ENCODE assay signal across 12 mouse cellular contexts in genomic region chr6:55337242-55337641, GRCm38 (mm10). TPM values are rescaled to one million over a fixed set of nuclear protein-coding genes. Genes with fewer than 3 reads are reported as not detected.
A peak's percentile ranks its signal among the peaks of the same experiment; 100 is the strongest.
DNase-seq lines count a peak whose midpoint lies in the region; ATAC-seq and TF ChIP-seq lines count a peak whose summit lies in the region.
"Had no signal": no experiment of that assay in that cellular context is flagged by ENCODE, and none has a peak within 500 bp of the region (broad histone marks: within the 10 kb centered on the region; RNA-seq: fewer than 3 reads in every experiment).

No protein-coding gene starts in this region.

- no peak for ATAC-seq in kidney, embryonic 14.5 days (ENCODE audit: low FRiP score, low TSS enrichment)
- no peak for ATAC-seq in neural tube, embryonic 13.5 days (ENCODE audit: low read depth)
- ATAC-seq in stomach, postnatal 0 days (ENCODE audit: low FRiP score, low TSS enrichment) = no peak
- no peak for ATAC-seq in forebrain, embryonic 12.5 days (ENCODE audit: low FRiP score)
- ATAC-seq: forebrain, postnatal 0 days had no signal

- no peaks in the 10 kb centered on the region for H3K36me3 ChIP-seq in kidney, adult 2 months (ENCODE audit: control insufficient read depth, insufficient read depth, low read length)
- H3K36me3 ChIP-seq in kidney, embryonic 14.5 days (ENCODE audit: control insufficient read depth, insufficient read depth, low read length) = no peaks in the 10 kb centered on the region
- no peaks in the 10 kb centered on the region for H3K36me3 ChIP-seq in neural tube, embryonic 13.5 days
- no peaks in the 10 kb centered on the region for H3K36me3 ChIP-seq in stomach, postnatal 0 days (ENCODE audit: control insufficient read depth, insufficient read depth, low read length)
- no peaks in the 10 kb centered on the region for H3K36me3 ChIP-seq in forebrain, embryonic 12.5 days (replicated peaks)
- H3K36me3 ChIP-seq: hindbrain, embryonic 10.5 days had no signal

- 61% methylated on average over 5 of the region's 5 CpGs for WGBS in kidney, adult 2 months
- WGBS in kidney, embryonic 14.5 days = 90% methylated on average over 5 of the region's 5 CpGs
- WGBS in neural tube, embryonic 13.5 days = 88% methylated on average over 5 of the region's 5 CpGs
- 85% methylated on average over 5 of the region's 5 CpGs for WGBS in stomach, postnatal 0 days
- WGBS in forebrain, embryonic 12.5 days = 83% methylated on average over 5 of the region's 5 CpGs

- H3K4me2 ChIP-seq in kidney, embryonic 14.5 days (replicated peaks; ENCODE audit: low read depth, low read length) = no peak overlapping the region; the same call in 1 of the 2 replicates
- peak overlapping the region; percentile 1; the same call in 1 of the 2 replicates for H3K4me2 ChIP-seq in neural tube, embryonic 13.5 days
- H3K4me2 ChIP-seq in stomach, postnatal 0 days (replicated peaks; ENCODE audit: low read depth) = peak overlapping the region; percentile 2
- no peak overlapping the region for H3K4me2 ChIP-seq in forebrain, embryonic 12.5 days

- no peak for TF ChIP-seq CTCF in kidney, adult 2 months (conservative IDR thresholded peaks at IDR 0.05; ENCODE audit: insufficient read depth, insufficient read length, low read depth, low read length)
- TF ChIP-seq CTCF in stomach, postnatal 0 days (IDR thresholded peaks at IDR 0.05; ENCODE audit: low read depth) = no peak

- TF ChIP-seq EP300 in stomach, postnatal 0 days (optimal IDR thresholded peaks at IDR 0.05) = no peak

- peaks cover 2% of the 10 kb centered on the region; the same call in 1 of the 2 replicates for H3K4me1 ChIP-seq in kidney, adult 2 months (ENCODE audit: control insufficient read depth, insufficient read depth, low read length)
- H3K4me1 ChIP-seq in kidney, embryonic 14.5 days (ENCODE audit: control insufficient read depth, insufficient read depth, low read length) = peaks cover 9% of the 10 kb centered on the region; the same call in 1 of the 2 replicates
- peaks cover 30% of the 10 kb centered on the region for H3K4me1 ChIP-seq in neural tube, embryonic 13.5 days (replicated peaks)
- H3K4me1 ChIP-seq in stomach, postnatal 0 days (replicated peaks; ENCODE audit: control insufficient read depth, insufficient read depth) = peaks cover 4% of the 10 kb centered on the region
- H3K4me1 ChIP-seq in forebrain, embryonic 12.5 days = peaks cover 14% of the 10 kb centered on the region

- H3K27me3 ChIP-seq in kidney, adult 2 months (replicated peaks; ENCODE audit: control insufficient read depth, insufficient read depth, low read length) = no peaks in the 10 kb centered on the region
- H3K27me3 ChIP-seq in kidney, embryonic 14.5 days (ENCODE audit: control insufficient read depth, insufficient read depth, low read length) = no peaks in the 10 kb centered on the region
- H3K27me3 ChIP-seq in neural tube, embryonic 13.5 days = no peaks in the 10 kb centered on the region
- no peaks in the 10 kb centered on the region for H3K27me3 ChIP-seq in stomach, postnatal 0 days (ENCODE audit: control insufficient read depth, insufficient read depth, low read length)
- peaks cover 3% of the 10 kb centered on the region; the same call in 1 of the 2 replicates for H3K27me3 ChIP-seq in forebrain, embryonic 12.5 days

- H3K27ac ChIP-seq in kidney, adult 2 months (ENCODE audit: insufficient read depth, low read depth, low read length) = peak overlapping the region; percentile 88
- H3K27ac ChIP-seq in kidney, embryonic 14.5 days (ENCODE audit: low read depth, low read length) = no peak overlapping the region
- H3K27ac ChIP-seq in neural tube, embryonic 13.5 days (replicated peaks) = no peak overlapping the region
- no peak overlapping the region for H3K27ac ChIP-seq in stomach, postnatal 0 days (replicated peaks)
- H3K27ac ChIP-seq in forebrain, embryonic 12.5 days = no peak overlapping the region
- H3K27ac ChIP-seq: hindbrain, embryonic 10.5 days; layer of hippocampus, adult 2 months had no signal

- no peak for TF ChIP-seq POLR2A in kidney, adult 2 months (IDR thresholded peaks at IDR 0.05; ENCODE audit: low read depth, low read length)

- no peaks in the 10 kb centered on the region for H3K9me3 ChIP-seq in kidney, embryonic 14.5 days (ENCODE audit: control insufficient read depth, low read length)
- H3K9me3 ChIP-seq in neural tube, embryonic 13.5 days = no peaks in the 10 kb centered on the region
- H3K9me3 ChIP-seq in stomach, postnatal 0 days (ENCODE audit: control insufficient read depth, low read length) = no peaks in the 10 kb centered on the region
- no peaks in the 10 kb centered on the region for H3K9me3 ChIP-seq in forebrain, embryonic 12.5 days
- H3K9me3 ChIP-seq: hindbrain, embryonic 10.5 days had no signal

- no peak overlapping the region for H3K9ac ChIP-seq in kidney, embryonic 14.5 days (ENCODE audit: low read depth, low read length)
- no peak overlapping the region for H3K9ac ChIP-seq in neural tube, embryonic 13.5 days
- H3K9ac ChIP-seq in stomach, postnatal 0 days (ENCODE audit: low read length) = no peak overlapping the region
- H3K9ac ChIP-seq in forebrain, embryonic 12.5 days = no peak overlapping the region
- H3K9ac ChIP-seq: forebrain, postnatal 0 days had no signal

- DNase-seq in kidney, adult 2 months = peak; percentile 57
- DNase-seq in neural tube, embryonic 10.5 days (ENCODE audit: extremely low spot score, low spot score) = no peak
- DNase-seq in kidney, postnatal 36 days = peak; percentile 48 to 57
- no peak for DNase-seq in stomach, postnatal 0 days (ENCODE audit: low spot score)
- DNase-seq: forebrain, postnatal 0 days; thymus, postnatal 14 days had no signal

- H3K4me3 ChIP-seq in kidney, adult 2 months (ENCODE audit: insufficient read depth, low read depth, low read length) = peak overlapping the region; percentile 52
- H3K4me3 ChIP-seq in kidney, embryonic 14.5 days (ENCODE audit: low read length) = no peak overlapping the region
- no peak overlapping the region for H3K4me3 ChIP-seq in neural tube, embryonic 13.5 days
- H3K4me3 ChIP-seq in stomach, postnatal 0 days (ENCODE audit: low read depth, low read length) = peak overlapping the region; percentile 17; the same call in 1 of the 2 replicates
- no peak overlapping the region for H3K4me3 ChIP-seq in forebrain, embryonic 12.5 days (replicated peaks)
- H3K4me3 ChIP-seq: hindbrain, embryonic 10.5 days; layer of hippocampus, adult 2 months had no signal

RNA-seq across cellular contexts. Expression of gene Aqp1, which starts 1.0 kb away (rescaled TPM):
- polyA plus RNA-seq in kidney, adult 2 months (2012; rRNA removed) = 1,148 and 1,467 TPM in 2 replicates
- polyA plus RNA-seq in kidney, embryonic 14.5 days (2014; fragmentation: Nextera tagmentation; extraction: Ambion mirVana) = 2.8 and 5.5 TPM in 2 replicates
- 4.7 and 5.5 TPM in 2 replicates for polyA plus RNA-seq in neural tube, embryonic 13.5 days (2015; fragmentation: Nextera tagmentation; extraction: Ambion mirVana)
- polyA plus RNA-seq in stomach, postnatal 0 days (2015; fragmentation: Nextera tagmentation; extraction: Ambion mirVana) = 15.3 and 16.2 TPM in 2 replicates
- 3.2 and 4.9 TPM in 2 replicates for polyA plus RNA-seq in forebrain, embryonic 12.5 days (2016; fragmentation: Nextera tagmentation; extraction: Ambion mirVana)

RNA-seq across cellular contexts. Expression of gene Ghrhr, which starts 38.9 kb away (rescaled TPM):
- 0.36 and 0.61 TPM in 2 replicates for polyA plus RNA-seq in kidney, adult 2 months (2012; rRNA removed)
- polyA plus RNA-seq in kidney, embryonic 14.5 days (2014; fragmentation: Nextera tagmentation; extraction: Ambion mirVana) = not detected in 2 replicates
- not detected in 2 replicates for polyA plus RNA-seq in neural tube, embryonic 13.5 days (2015; fragmentation: Nextera tagmentation; extraction: Ambion mirVana)
- polyA plus RNA-seq in stomach, postnatal 0 days (2015; fragmentation: Nextera tagmentation; extraction: Ambion mirVana) = not detected in 2 replicates
- not detected in 2 replicates for polyA plus RNA-seq in forebrain, embryonic 12.5 days (2016; fragmentation: Nextera tagmentation; extraction: Ambion mirVana)
- polyA plus RNA-seq: forebrain, postnatal 0 days; hindbrain, embryonic 10.5 days; midbrain, postnatal 0 days had no signal

Comparison
In these comparisons a context has a peak if more than half of its experiments do, and no peak if none do; other contexts are left out.
1. H3K4me3 ChIP-seq: peak in kidney, adult 2 months (single experiment) and stomach, postnatal 0 days (single experiment); none in kidney, embryonic 14.5 days (single experiment), neural tube, embryonic 13.5 days (single experiment) and forebrain, embryonic 12.5 days (single experiment).
2. RNA of gene Aqp1, which starts 1.0 kb away (polyA plus RNA-seq): 1,148 to 1,467 TPM in kidney, adult 2 months; 15.3 to 16.2 TPM in stomach, postnatal 0 days, 3.2 to 4.9 TPM in forebrain, embryonic 12.5 days, 4.7 to 5.5 TPM in neural tube, embryonic 13.5 days and 2.8 to 5.5 TPM in kidney, embryonic 14.5 days; every median in the first group is over 10 times any median in the second.
3. DNase-seq: peak in kidney, adult 2 months (single experiment) and kidney, postnatal 36 days (2 of 2); none in neural tube, embryonic 10.5 days (single experiment) and stomach, postnatal 0 days (single experiment).
4. H3K4me2 ChIP-seq: peak in neural tube, embryonic 13.5 days (single experiment) and stomach, postnatal 0 days (single experiment); none in kidney, embryonic 14.5 days (single experiment) and forebrain, embryonic 12.5 days (single experiment).